Mouse (Mus musculus) neural tube, embryonic 11.5 days (tissue): Measurements from ENCODE around the gene Kcnn3. TPM values are rescaled to one million over a fixed set of nuclear protein-coding genes. Genes with fewer than 3 reads are reported as not detected.

ENCODE experiments used
- ATAC-seq: fragments of 200-750 bp; cut with Nextera tagmentation; 2 replicates; pipeline ENCODE4 v1.8.0; 2017; ENCODE audit warnings: moderate number of reproducible peaks, mild to moderate bottlenecking, moderate TSS enrichment, moderate library complexity; ENCODE audit not compliant: insufficient read depth, low FRiP score, low TSS enrichment
- DNase-seq: peaks from one replicate; pipeline ENCODE4 v3.0.0-alpha.2; 2015; ENCODE audit warnings: low spot score
- H3K27ac ChIP-seq: fragments of 300-500 bp; sonication (generic); 2 replicates; pipeline ENCODE4 v1.5.1; 2014; ENCODE audit warnings: low read depth, mild to moderate bottlenecking, low read length
- H3K27me3 ChIP-seq: fragments of 300-500 bp; sonication (generic); 2 replicates; pipeline ENCODE4 v1.6.1; 2014; ENCODE audit warnings: mild to moderate bottlenecking, low read length, mixed read lengths; ENCODE audit not compliant: control insufficient read depth, insufficient read depth
- H3K36me3 ChIP-seq: fragments of 300-500 bp; sonication (generic); 2 replicates; pipeline ENCODE4 v1.6.1; 2014; ENCODE audit warnings: mild to moderate bottlenecking, low read length, moderate library complexity, mixed read lengths; ENCODE audit not compliant: control insufficient read depth, insufficient read depth
- H3K4me1 ChIP-seq: fragments of 300-500 bp; sonication (generic); 2 replicates; pipeline ENCODE4 v1.6.1; 2014; ENCODE audit warnings: low read length, mixed read lengths; ENCODE audit not compliant: control insufficient read depth, insufficient read depth
- H3K4me2 ChIP-seq: fragments of 300-500 bp; sonication (generic); 2 replicates; pipeline ENCODE4 v1.6.1; 2014; ENCODE audit warnings: low read depth, mild to moderate bottlenecking, moderate library complexity
- H3K4me3 ChIP-seq: fragments of 300-500 bp; sonication (generic); 2 replicates; pipeline ENCODE4 v1.5.1; 2014; ENCODE audit warnings: low read depth, low read length
- H3K9ac ChIP-seq: fragments of 300-500 bp; sonication (generic); 2 replicates; pipeline ENCODE4 v1.6.1; 2014; ENCODE audit warnings: mild to moderate bottlenecking, low read length
- H3K9me3 ChIP-seq: fragments of 300-500 bp; sonication (generic); 2 replicates; pipeline ENCODE4 v1.6.1; 2016; ENCODE audit warnings: low read length; ENCODE audit not compliant: control insufficient read depth
- WGBS: fragments of 180-500 bp; shearing (Covaris S2); extraction: QIAGEN DNeasy Blood & Tissue Kit; methylation state at CpG from one replicate; pipeline ENCODE4 v1.1.7; 2014; 5-methylcytosine and 5-hydroxymethylcytosine counted together
- polyA plus RNA-seq: library from polyadenylated mRNA; unstranded; fragments of >200 nt; fragmentation: Nextera tagmentation; extraction: Ambion mirVana; gene quantifications from 2 replicates; pipeline ENCODE4 v1.2.1, GENCODE M21; 2014

Kcnn3 gene
- polyA plus RNA-seq, 1 experiment from 2014 or later, result 1.9 TPM

DNA sequence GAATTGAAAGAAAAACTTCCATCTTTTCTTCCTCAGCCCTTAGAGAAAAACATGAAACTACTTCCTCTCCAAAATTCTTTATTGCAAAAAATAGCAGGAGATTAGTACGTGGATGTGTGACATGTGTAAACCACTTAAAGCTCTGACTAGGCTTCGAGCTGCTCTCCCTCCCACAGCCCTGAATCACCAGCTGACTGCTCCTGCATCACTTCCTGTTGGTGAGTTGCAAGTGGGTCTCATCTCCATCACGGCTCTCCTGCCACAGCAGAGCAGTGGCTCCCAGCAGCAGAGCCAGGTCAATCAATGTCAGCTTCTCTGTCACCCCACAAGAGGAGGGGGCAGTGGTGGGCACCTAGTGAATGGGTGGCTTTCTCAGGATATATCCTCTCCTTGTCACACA, 120.8 kb downstream of the Kcnn3 start:
- Histone ChIP-seq H3K27ac (no peak overlapping the region), H3K27me3 (0 out of 2 replicates have a peak, but pooled peaks cover 4% of the 10 kb centered on the region), H3K4me3 (no peak overlapping the region), H3K9ac (no peak overlapping the region), H3K4me2 (no peak overlapping the region), H3K9me3 (no peaks in the 10 kb centered on the region), H3K4me1 (no peaks in the 10 kb centered on the region), H3K36me3 (no peaks in the 10 kb centered on the region)
- WGBS, result 60% methylated on average over 3 of the region's 3 CpGs
- no peak for ATAC-seq
- no peak for DNase-seq

DNA sequence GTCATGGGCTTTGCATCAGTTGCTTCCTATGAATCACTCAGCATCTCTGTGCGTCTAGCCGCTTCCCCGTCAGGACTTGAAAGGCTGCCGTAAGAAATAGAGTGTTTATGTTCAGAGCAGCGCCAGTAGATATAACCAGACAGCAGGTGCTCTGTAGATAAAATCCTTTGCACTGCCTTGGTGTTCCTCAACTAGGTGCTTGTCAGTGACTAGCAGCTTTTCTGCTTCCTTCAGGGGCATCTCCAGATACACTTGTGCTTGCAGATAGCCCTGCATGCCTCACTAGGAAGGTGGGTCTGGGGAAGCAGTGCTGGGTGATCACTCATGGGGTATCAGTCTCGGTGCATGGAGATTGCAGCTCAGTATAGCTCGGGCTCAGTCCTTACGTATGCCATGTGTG, 123.4 kb downstream of the Kcnn3 start:
- Histone ChIP-seq H3K4me2 (no peak overlapping the region), H3K27me3 (0 out of 2 replicates have a peak, but pooled peaks cover 8% of the 10 kb centered on the region), H3K9ac (no peak overlapping the region), H3K9me3 (no peaks in the 10 kb centered on the region), H3K4me1 (peaks cover 17% of the 10 kb centered on the region), H3K36me3 (no peaks in the 10 kb centered on the region), H3K4me3 (no peak overlapping the region), H3K27ac (no peak overlapping the region)
- WGBS, result 78% methylated on average over 8 of the region's 8 CpGs
- DNase-seq (no peak), ATAC-seq (no peak)

GRCm38 (mm10) chr3:89646813-89647255, 126.9 kb downstream of the Kcnn3 start:
- ATAC-seq (peak; percentile 66), DNase-seq (peak; percentile 66)
- H3K36me3 ChIP-seq, result no peaks in the 10 kb centered on the region
- no peak overlapping the region for H3K4me3 ChIP-seq
- H3K9me3 ChIP-seq, result no peaks in the 10 kb centered on the region
- peak overlapping the region; percentile 9; the same call in 1 of the 2 replicates for H3K9ac ChIP-seq
- WGBS, result 55% methylated on average over 5 of the region's 5 CpGs
- H3K4me2 ChIP-seq, result no peak overlapping the region
- H3K27me3 ChIP-seq, result 0 out of 2 replicates have a peak, but pooled peaks cover 13% of the 10 kb centered on the region
- H3K27ac ChIP-seq, result peak overlapping the region; percentile 83
- peaks cover 17% of the 10 kb centered on the region for H3K4me1 ChIP-seq

GRCm38 (mm10) chr3:89647268-89647874, 127.4 kb downstream of the Kcnn3 start:
- DNase-seq (peak; percentile 65), ATAC-seq (peak; percentile 87)
- Histone ChIP-seq H3K36me3 (no peaks in the 10 kb centered on the region), H3K27ac (peak overlapping the region; percentile 83), H3K9me3 (no peaks in the 10 kb centered on the region), H3K4me1 (peaks cover 18% of the 10 kb centered on the region), H3K9ac (peak overlapping the region; percentile 9; the same call in 1 of the 2 replicates), H3K4me3 (no peak overlapping the region), H3K4me2 (no peak overlapping the region), H3K27me3 (0 out of 2 replicates have a peak, but pooled peaks cover 13% of the 10 kb centered on the region)
- 51% methylated on average over 6 of the region's 6 CpGs for WGBS

- H3K4me3 ChIP-seq, result no peak overlapping the region
- 76% methylated on average over 7 of the region's 7 CpGs for WGBS
- ATAC-seq (no peak), DNase-seq (no peak)
- 0 out of 2 replicates have a peak, but pooled peaks cover 13% of the 10 kb centered on the region for H3K27me3 ChIP-seq
- H3K9ac ChIP-seq, result no peak overlapping the region
- H3K4me1 ChIP-seq, result peaks cover 30% of the 10 kb centered on the region
- H3K36me3 ChIP-seq, result no peaks in the 10 kb centered on the region
- no peak overlapping the region for H3K27ac ChIP-seq
- no peaks in the 10 kb centered on the region for H3K9me3 ChIP-seq
- no peak overlapping the region for H3K4me2 ChIP-seq
These were observed 129.9 kb downstream of the Kcnn3 start for GRCm38 (mm10) chr3:89649890-89650289.

DNA sequence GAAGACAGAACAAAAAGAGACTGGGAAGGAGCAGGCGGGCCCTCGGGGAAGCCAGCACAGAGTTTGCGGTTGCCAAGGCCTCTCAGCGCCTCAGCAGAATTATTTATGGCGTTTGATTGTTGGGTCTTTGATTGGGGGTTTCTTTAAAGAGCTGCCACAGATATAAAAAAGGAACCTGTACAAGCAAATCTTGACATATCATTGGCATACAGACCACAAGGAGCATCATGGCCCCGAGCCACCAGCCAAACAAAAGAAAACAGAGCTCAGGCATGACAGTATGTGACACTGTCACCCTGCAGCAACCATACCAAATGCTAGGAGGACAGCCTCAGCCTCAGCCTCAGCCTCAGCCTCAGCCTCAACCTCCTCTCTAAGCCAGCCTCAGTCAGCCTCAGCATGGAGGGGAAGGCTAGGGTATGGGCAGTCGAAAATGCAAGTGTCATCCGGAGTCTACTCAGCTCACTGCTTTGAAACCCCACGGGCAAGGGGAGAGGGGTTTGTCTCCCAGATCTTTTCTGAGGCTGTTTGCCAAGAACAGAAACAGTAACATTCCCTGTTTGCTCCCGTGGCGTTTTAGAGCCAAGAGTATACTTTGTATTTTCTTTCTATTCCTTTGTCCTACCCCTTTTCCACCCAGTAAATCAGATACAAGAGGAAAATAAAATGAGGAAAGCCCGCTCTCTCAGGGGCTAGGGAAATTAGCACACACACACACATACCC, 133.4 kb downstream of the Kcnn3 start:
- Histone ChIP-seq H3K27ac (peak overlapping the region; percentile 65), H3K4me2 (no peak overlapping the region), H3K27me3 (0 out of 2 replicates have a peak, but pooled peaks cover 5% of the 10 kb centered on the region), H3K36me3 (no peaks in the 10 kb centered on the region), H3K4me3 (no peak overlapping the region), H3K9me3 (no peaks in the 10 kb centered on the region), H3K4me1 (peaks cover 13% of the 10 kb centered on the region; the same call in 1 of the 2 replicates), H3K9ac (peak overlapping the region; percentile 31; the same call in 1 of the 2 replicates)
- DNase-seq, result peak; percentile 27
- ATAC-seq, result peak; percentile 38
- WGBS, result 51% methylated on average over 12 of the region's 12 CpGs

DNA sequence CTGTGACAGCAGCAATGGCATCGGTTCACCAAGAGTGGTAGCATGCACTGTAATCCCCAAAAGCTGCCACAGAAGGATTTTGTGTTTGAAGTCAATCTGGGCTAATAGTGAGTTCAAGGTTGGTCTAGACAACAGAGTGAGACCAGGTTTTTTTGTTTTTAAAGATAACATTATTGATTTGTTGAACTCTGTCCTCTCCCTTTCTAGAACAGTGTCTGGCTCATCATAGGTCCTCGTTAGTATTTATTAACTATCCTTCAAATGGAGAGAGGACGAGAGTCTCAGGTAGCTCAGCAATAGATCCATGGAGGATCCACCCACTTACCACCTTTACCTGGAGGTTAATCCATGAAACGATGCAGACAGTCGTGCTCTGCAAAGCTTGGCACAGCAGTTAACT, 137.1 kb downstream of the Kcnn3 start:
- H3K4me2 ChIP-seq, result no peak overlapping the region
- 91% methylated on average over 5 of the region's 5 CpGs for WGBS
- no peaks in the 10 kb centered on the region for H3K27me3 ChIP-seq
- no peaks in the 10 kb centered on the region for H3K9me3 ChIP-seq
- no peak overlapping the region for H3K27ac ChIP-seq
- no peak overlapping the region for H3K4me3 ChIP-seq
- DNase-seq (no peak), ATAC-seq (no peak)
- no peaks in the 10 kb centered on the region for H3K36me3 ChIP-seq
- peaks cover 13% of the 10 kb centered on the region; the same call in 1 of the 2 replicates for H3K4me1 ChIP-seq
- H3K9ac ChIP-seq, result no peak overlapping the region

- H3K9me3 ChIP-seq, result no peaks in the 10 kb centered on the region
- H3K9ac ChIP-seq, result no peak overlapping the region
- peaks cover 4% of the 10 kb centered on the region; the same call in 1 of the 2 replicates for H3K4me1 ChIP-seq
- H3K27me3 ChIP-seq, result no peaks in the 10 kb centered on the region
- H3K4me2 ChIP-seq, result no peak overlapping the region
- no peak overlapping the region for H3K27ac ChIP-seq
- no peak overlapping the region for H3K4me3 ChIP-seq
- DNase-seq (no peak), ATAC-seq (no peak)
- no peaks in the 10 kb centered on the region for H3K36me3 ChIP-seq
These were observed 138.5 kb downstream of the Kcnn3 start for GRCm38 (mm10) chr3:89658457-89658856.
